In the genomic region with DNA sequence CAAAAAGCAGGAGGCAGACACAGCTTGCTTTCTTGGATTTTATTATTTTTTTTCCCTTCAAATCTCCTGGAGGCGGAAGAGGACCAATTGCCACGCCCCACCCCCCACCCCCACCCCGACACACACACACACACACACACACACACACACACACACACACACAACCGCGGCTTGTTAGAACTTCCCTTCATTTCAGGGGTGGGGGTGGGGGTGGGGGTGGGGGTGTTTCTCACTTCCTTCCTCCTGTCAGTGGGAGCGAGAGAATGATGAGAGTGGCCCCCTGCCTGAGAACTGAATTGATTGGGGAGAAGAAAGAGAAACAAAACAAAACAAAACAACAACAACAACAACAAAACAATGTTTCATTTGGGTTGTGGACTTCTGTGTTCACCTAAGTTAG, we compare ENCODE assay signal across 8 mouse cellular contexts.
DNase-seq lines count a peak whose midpoint lies in the region; ATAC-seq and TF ChIP-seq lines count a peak whose summit lies in the region.
"Had no signal": no experiment of that assay in that cellular context is flagged by ENCODE, and none has a peak within 500 bp of the region (broad histone marks: within the 10 kb centered on the region; RNA-seq: fewer than 3 reads in every experiment).

No protein-coding gene starts in this region.

- no peaks in the 10 kb centered on the region for H3K27me3 ChIP-seq in thymus, adult 2 months (ENCODE audit: control insufficient read depth, insufficient read depth, low read length)
- no peaks in the 10 kb centered on the region for H3K27me3 ChIP-seq in hindbrain, postnatal 0 days (ENCODE audit: insufficient read depth, low read length)
- H3K27me3 ChIP-seq in midbrain, embryonic 13.5 days: no peaks in the 10 kb centered on the region

- no peak overlapping the region for H3K9ac ChIP-seq in hindbrain, postnatal 0 days (replicated peaks; ENCODE audit: low read length)
- no peak overlapping the region for H3K9ac ChIP-seq in midbrain, embryonic 13.5 days (replicated peaks)

- DNase-seq in thymus, adult 2 months: no peak
- no peak for DNase-seq in thymus, adult 18-20 months
- no peak for DNase-seq in hindbrain, postnatal 0 days (ENCODE audit: low spot score)
- DNase-seq in cerebellum, postnatal 25 days: no peak
- DNase-seq in layer of hippocampus, postnatal 14 days (ENCODE audit: low spot score in 2 of 2): no peak
- no peak for DNase-seq in kidney, adult 18-20 months
- DNase-seq: spleen, adult 18-20 months had no signal

- H3K4me3 ChIP-seq in thymus, adult 2 months (ENCODE audit: control insufficient read depth, insufficient read depth, low read length): peak overlapping the region; percentile 21
- H3K4me3 ChIP-seq in hindbrain, postnatal 0 days (ENCODE audit: low read length): peak overlapping the region; percentile 17
- H3K4me3 ChIP-seq in midbrain, embryonic 13.5 days (replicated peaks): 0 out of 2 replicates have a peak overlapping the region, but pooled peaks have one; percentile 5

- WGBS in thymus, adult 2 months: 5% methylated on average over 6 of the region's 6 CpGs
- WGBS in hindbrain, postnatal 0 days: 26% methylated on average over 6 of the region's 6 CpGs
- 28% methylated on average over 5 of the region's 6 CpGs for WGBS in midbrain, embryonic 13.5 days

- H3K9me3 ChIP-seq in hindbrain, postnatal 0 days (ENCODE audit: low read length): no peaks in the 10 kb centered on the region
- no peaks in the 10 kb centered on the region for H3K9me3 ChIP-seq in midbrain, embryonic 13.5 days

- no peak overlapping the region for H3K27ac ChIP-seq in thymus, adult 2 months (ENCODE audit: control insufficient read depth, insufficient read depth, low read length)
- H3K27ac ChIP-seq in hindbrain, postnatal 0 days: no peak overlapping the region
- no peak overlapping the region for H3K27ac ChIP-seq in midbrain, embryonic 13.5 days

- H3K36me3 ChIP-seq in thymus, adult 2 months (ENCODE audit: control insufficient read depth, insufficient read depth, low read length): no peaks in the 10 kb centered on the region
- H3K36me3 ChIP-seq in hindbrain, postnatal 0 days (ENCODE audit: insufficient read depth, low read length): no peaks in the 10 kb centered on the region
- H3K36me3 ChIP-seq in midbrain, embryonic 13.5 days: no peaks in the 10 kb centered on the region

- no peak for TF ChIP-seq CTCF in thymus, adult 2 months (IDR thresholded peaks at IDR 0.05; ENCODE audit: borderline replicate concordance, control insufficient read depth, extremely low read depth, insufficient read depth, low read length, poor library complexity)
- TF ChIP-seq CTCF in hindbrain, postnatal 0 days (IDR thresholded peaks at IDR 0.05; ENCODE audit: low read depth): no peak

- ATAC-seq in hindbrain, postnatal 0 days: no peak
- no peak for ATAC-seq in midbrain, embryonic 13.5 days

- no peak for TF ChIP-seq POLR2A in thymus, adult 2 months (IDR thresholded peaks at IDR 0.05; ENCODE audit: control insufficient read depth, extremely low read depth, insufficient read depth, low read length, poor library complexity)

- peaks cover 5% of the 10 kb centered on the region for H3K4me1 ChIP-seq in thymus, adult 2 months (replicated peaks; ENCODE audit: control insufficient read depth, insufficient read depth, low read length)
- no peaks in the 10 kb centered on the region for H3K4me1 ChIP-seq in hindbrain, postnatal 0 days (ENCODE audit: insufficient read depth, low read length)
- no peaks in the 10 kb centered on the region; the same call in 1 of the 2 replicates for H3K4me1 ChIP-seq in midbrain, embryonic 13.5 days (replicated peaks)

- peak overlapping the region; percentile 52 for H3K4me2 ChIP-seq in hindbrain, postnatal 0 days (ENCODE audit: low read depth, low read length)
- H3K4me2 ChIP-seq in midbrain, embryonic 13.5 days (replicated peaks): peak overlapping the region; percentile 40
